Mouse (Mus musculus) embryonic facial prominence, embryonic 10.5 days (tissue): ENCODE measurements around the gene Lyrm7. TPM values are rescaled to one million over a fixed set of nuclear protein-coding genes. Genes with fewer than 3 reads are reported as not detected.

ENCODE experiments used
- DNase-seq: peaks from one replicate; pipeline ENCODE4 v3.0.0-alpha.2; 2017; ENCODE audit warnings: low spot score
- H3K27ac ChIP-seq: fragments of 300-500 bp; sonication (generic); replicated peaks from 2 replicates; pipeline ENCODE4 v1.5.1; 2016; ENCODE audit warnings: mild to moderate bottlenecking
- H3K27me3 ChIP-seq: fragments of 300-500 bp; sonication (generic); replicated peaks from 2 replicates; pipeline ENCODE4 v1.6.1; 2016; ENCODE audit warnings: low read depth, mild to moderate bottlenecking; ENCODE audit not compliant: poor library complexity, severe bottlenecking
- H3K36me3 ChIP-seq: fragments of 300-500 bp; sonication (generic); replicated peaks from 2 replicates; pipeline ENCODE4 v1.6.1; 2016; ENCODE audit warnings: mild to moderate bottlenecking, moderate library complexity
- H3K4me1 ChIP-seq: fragments of 300-500 bp; sonication (generic); 2 replicates; pipeline ENCODE4 v1.6.1; 2016
- H3K4me3 ChIP-seq: fragments of 300-500 bp; sonication (generic); 2 replicates; pipeline ENCODE4 v1.5.1; 2016; ENCODE audit warnings: mild to moderate bottlenecking, moderate library complexity
- H3K9me3 ChIP-seq: fragments of 300-500 bp; sonication (generic); 2 replicates; pipeline ENCODE4 v1.6.1; 2016; ENCODE audit warnings: mild to moderate bottlenecking
- WGBS: fragments of 180-500 bp; shearing (Covaris S2); methylation state at CpG from one replicate; pipeline ENCODE4 v1.1.7; 2016; 5-methylcytosine and 5-hydroxymethylcytosine counted together
- polyA plus RNA-seq: library from polyadenylated mRNA; unstranded; fragments of >200 nt; fragmentation: Nextera tagmentation; extraction: Ambion mirVana; gene quantifications from 2 replicates; pipeline ENCODE4 v1.2.1, GENCODE M21; 2016

Gene Lyrm7
- polyA plus RNA-seq, 1 experiment from 2014 or later = 6.7 TPM

GRCm38 (mm10) chr11:54878893-54879292 lies 18.2 kb upstream of the Lyrm7 start:
- 85% methylated on average over 6 of the region's 6 CpGs for WGBS
- Histone ChIP-seq H3K27ac (no peak overlapping the region), H3K4me1 (peaks cover 11% of the 10 kb centered on the region), H3K36me3 (peaks cover 17% of the 10 kb centered on the region), H3K27me3 (no peaks in the 10 kb centered on the region), H3K9me3 (no peaks in the 10 kb centered on the region), H3K4me3 (no peak overlapping the region)
- no peak for DNase-seq

DNA sequence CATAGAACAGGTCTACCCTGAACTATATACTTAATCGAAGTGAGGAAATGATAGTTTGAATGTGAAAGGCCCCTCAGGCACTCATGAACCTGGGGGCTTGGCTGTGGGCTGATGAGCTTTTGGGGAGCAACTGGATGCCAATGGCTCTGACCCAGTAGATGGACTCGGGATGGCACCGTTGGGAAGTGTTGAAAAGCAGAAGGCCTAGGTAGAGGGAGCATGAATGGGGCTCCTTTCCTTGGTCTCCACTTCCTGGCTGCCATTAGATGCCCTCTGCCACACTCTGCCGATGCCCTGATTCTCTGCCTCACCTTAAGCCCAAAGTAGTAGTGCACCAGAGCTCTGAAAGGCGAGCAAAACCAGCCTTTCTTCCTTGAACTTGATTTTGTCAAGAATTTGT lies 15.3 kb upstream of the Lyrm7 start:
- Histone ChIP-seq H3K27me3 (no peaks in the 10 kb centered on the region), H3K4me1 (peaks cover 3% of the 10 kb centered on the region; the same call in 1 of the 2 replicates), H3K4me3 (no peak overlapping the region), H3K9me3 (no peaks in the 10 kb centered on the region), H3K27ac (no peak overlapping the region), H3K36me3 (peaks cover 46% of the 10 kb centered on the region)
- WGBS = 91% methylated on average over 5 of the region's 5 CpGs
- DNase-seq = no peak

GRCm38 (mm10) chr11:54871831-54872537 lies 11.3 kb upstream of the Lyrm7 start:
- no peaks in the 10 kb centered on the region for H3K27me3 ChIP-seq
- H3K36me3 ChIP-seq = peaks cover 77% of the 10 kb centered on the region
- H3K9me3 ChIP-seq = no peaks in the 10 kb centered on the region
- H3K4me3 ChIP-seq = no peak overlapping the region
- peaks cover 18% of the 10 kb centered on the region for H3K4me1 ChIP-seq
- WGBS = 80% methylated on average over 7 of the region's 7 CpGs
- no peak overlapping the region for H3K27ac ChIP-seq
- DNase-seq = no peak

- no peak for DNase-seq
- Histone ChIP-seq H3K9me3 (no peaks in the 10 kb centered on the region), H3K4me1 (peaks cover 23% of the 10 kb centered on the region), H3K27ac (no peak overlapping the region), H3K4me3 (no peak overlapping the region), H3K36me3 (peaks cover 65% of the 10 kb centered on the region), H3K27me3 (no peaks in the 10 kb centered on the region)
- 92% methylated on average over 3 of the region's 3 CpGs for WGBS
Measured at GRCm38 (mm10) chr11:54869318-54869717, 8.6 kb upstream of the Lyrm7 start.

DNA sequence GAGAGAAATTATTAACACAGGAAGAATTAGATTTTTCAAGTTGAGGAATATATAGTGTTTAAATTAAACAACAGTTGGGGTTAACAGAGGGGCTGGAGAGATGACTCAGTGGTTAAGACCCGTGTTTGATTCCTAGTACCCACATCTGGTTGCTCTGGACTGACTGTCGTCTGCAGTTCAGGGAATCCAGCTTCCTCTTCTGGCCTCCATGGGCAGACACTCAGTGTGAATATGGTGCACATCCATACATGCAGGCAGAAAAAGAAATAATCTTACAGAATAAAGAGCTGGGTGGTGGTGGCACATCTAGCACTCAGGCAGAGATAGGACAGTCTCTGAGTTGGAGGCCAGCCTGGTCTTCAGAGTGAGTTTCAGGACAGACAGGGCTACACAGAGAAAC lies 7.7 kb upstream of the Lyrm7 start:
- DNase-seq = no peak
- Histone ChIP-seq H3K4me1 (peaks cover 23% of the 10 kb centered on the region), H3K27ac (no peak overlapping the region), H3K4me3 (peak overlapping the region; percentile 96), H3K36me3 (peaks cover 56% of the 10 kb centered on the region), H3K9me3 (no peaks in the 10 kb centered on the region), H3K27me3 (no peaks in the 10 kb centered on the region)
- 82% methylated on average over 2 of the region's 2 CpGs for WGBS

- H3K9me3 ChIP-seq = no peaks in the 10 kb centered on the region
- no peaks in the 10 kb centered on the region for H3K27me3 ChIP-seq
- WGBS = 87% methylated on average over 3 of the region's 3 CpGs
- no peak overlapping the region for H3K27ac ChIP-seq
- H3K4me1 ChIP-seq = peaks cover 23% of the 10 kb centered on the region
- peaks cover 51% of the 10 kb centered on the region for H3K36me3 ChIP-seq
- H3K4me3 ChIP-seq = peak overlapping the region; percentile 96
- DNase-seq = no peak
Measured at GRCm38 (mm10) chr11:54867903-54868434, 7.3 kb upstream of the Lyrm7 start.

- Histone ChIP-seq H3K4me3 (peak overlapping the region; percentile 96), H3K4me1 (peaks cover 23% of the 10 kb centered on the region), H3K9me3 (no peaks in the 10 kb centered on the region), H3K27ac (peak overlapping the region; percentile 99), H3K27me3 (no peaks in the 10 kb centered on the region), H3K36me3 (peaks cover 42% of the 10 kb centered on the region)
- 3% methylated on average over 5 of the region's 5 CpGs for WGBS
- no peak for DNase-seq
Measured at GRCm38 (mm10) chr11:54867049-54867385, 6.3 kb upstream of the Lyrm7 start.

GRCm38 (mm10) chr11:54866119-54867048 lies 5.7 kb upstream of the Lyrm7 start, which contains the start of gene Hint1:
Gene Hint1 (plus strand): TSS chr11:54866383.
- DNase-seq = peak; percentile 94
- H3K27ac ChIP-seq = peak within 1 kb of the TSS; percentile 99
- peaks cover 35% of the 10 kb centered on the region for H3K36me3 ChIP-seq
- no peaks in the 10 kb centered on the region for H3K27me3 ChIP-seq
- H3K9me3 ChIP-seq = no peaks in the 10 kb centered on the region
- H3K4me3 ChIP-seq = peak within 1 kb of the TSS; percentile 96
- H3K4me1 ChIP-seq = peaks cover 24% of the 10 kb centered on the region
- WGBS = under 1% methylated on average over 107 of the region's 107 CpGs

- H3K36me3 ChIP-seq = peaks cover 27% of the 10 kb centered on the region
- no peaks in the 10 kb centered on the region for H3K9me3 ChIP-seq
- H3K27ac ChIP-seq = peak overlapping the region; percentile 99
- peaks cover 29% of the 10 kb centered on the region for H3K4me1 ChIP-seq
- no peaks in the 10 kb centered on the region for H3K27me3 ChIP-seq
- peak overlapping the region; percentile 96 for H3K4me3 ChIP-seq
- DNase-seq = no peak
- WGBS = 72% methylated on average over 6 of the region's 6 CpGs
Measured at GRCm38 (mm10) chr11:54865330-54866085, 4.8 kb upstream of the Lyrm7 start.

DNA sequence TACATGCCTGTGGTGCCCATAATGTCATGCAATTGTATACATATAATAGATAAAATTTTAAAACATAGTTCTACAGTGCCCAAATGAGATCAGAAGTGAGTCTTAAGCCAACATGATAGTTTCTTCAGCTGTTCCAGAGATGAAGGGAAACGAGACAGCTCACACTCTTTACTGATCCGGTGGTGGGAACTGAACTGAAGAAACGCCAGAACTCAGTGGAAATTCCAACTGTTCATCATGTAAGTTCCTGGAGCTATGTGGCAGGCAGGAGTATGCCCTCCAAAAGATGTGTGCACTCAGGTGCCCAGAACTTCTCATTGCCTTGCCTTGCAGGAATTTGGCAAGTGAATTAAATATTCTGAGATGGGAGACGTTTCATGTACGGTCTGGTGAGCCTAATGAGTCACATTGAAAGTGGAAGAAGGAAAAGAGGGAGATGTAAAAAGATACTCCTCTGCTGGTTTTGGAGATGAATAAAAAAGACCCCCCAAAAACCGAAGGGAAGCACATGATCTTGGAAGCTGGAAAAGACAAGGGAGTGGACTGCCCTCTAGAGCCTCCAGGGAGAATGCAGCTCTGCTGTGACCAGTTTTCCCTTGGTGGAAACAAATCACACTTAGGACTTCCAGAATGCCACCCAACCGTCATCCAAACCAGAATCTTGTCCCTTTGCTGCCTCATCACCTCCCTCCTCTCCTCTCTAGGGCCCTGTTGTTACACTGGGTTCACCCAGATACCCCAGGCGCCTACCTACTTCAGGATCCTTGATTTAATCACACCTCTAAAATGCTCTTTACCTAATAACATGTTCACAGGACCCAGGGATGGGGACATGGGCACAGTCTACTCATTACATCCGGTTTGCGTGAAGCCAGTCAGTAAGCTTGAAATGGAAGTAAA lies 2.2 kb upstream of the Lyrm7 start:
- 45% methylated on average over 10 of the region's 10 CpGs for WGBS
- DNase-seq = peak; percentile 59
- no peak overlapping the region for H3K4me3 ChIP-seq

More for the DNA sequence above, 2.2 kb upstream of the Lyrm7 start:
- peaks cover under 1% of the 10 kb centered on the region for H3K36me3 ChIP-seq
- H3K9me3 ChIP-seq = no peaks in the 10 kb centered on the region
- H3K4me1 ChIP-seq = peaks cover 25% of the 10 kb centered on the region
- H3K27me3 ChIP-seq = no peaks in the 10 kb centered on the region
- no peak overlapping the region for H3K27ac ChIP-seq
